ENCODE assay signal across 8 mouse cellular contexts in genomic region chr8:60982701-60983687, GRCm38 (mm10). TPM values are rescaled to one million over a fixed set of nuclear protein-coding genes. Genes with fewer than 3 reads are reported as not detected.
DNase-seq lines count a peak whose midpoint lies in the region; ATAC-seq and TF ChIP-seq lines count a peak whose summit lies in the region.

Gene Clcn3 (minus strand): TSS chr8:60983300.

- TF ChIP-seq CTCF in G1E (IDR thresholded peaks at IDR 0.05; ENCODE audit: low read depth, low read length), result no peak
- peak; percentile 10; the same call in 1 of the 2 replicates for TF ChIP-seq CTCF in layer of hippocampus, adult 2 months (conservative IDR thresholded peaks at IDR 0.05)
- TF ChIP-seq CTCF in lung, embryonic 14.5 days (IDR thresholded peaks at IDR 0.05; ENCODE audit: low read depth), result no peak
- no peak for TF ChIP-seq CTCF in olfactory bulb, adult 2 months (IDR thresholded peaks at IDR 0.05; ENCODE audit: insufficient read depth, low read depth, low read length)
- TF ChIP-seq CTCF in thymus, adult 2 months (IDR thresholded peaks at IDR 0.05; ENCODE audit: borderline replicate concordance, control insufficient read depth, extremely low read depth, insufficient read depth, low read length, poor library complexity), result peak; percentile 54; the same call in 1 of the 2 replicates

- H3K4me2 ChIP-seq in forebrain, embryonic 16.5 days (ENCODE audit: low read length), result peak within 1 kb of the TSS; percentile 96
- peak within 1 kb of the TSS; percentile 88 for H3K4me2 ChIP-seq in lung, embryonic 14.5 days

- H3K4me1 ChIP-seq in G1E (ENCODE audit: insufficient read depth, low read depth, low read length), result peaks cover 38% of the 10 kb centered on the region
- peaks cover 6% of the 10 kb centered on the region for H3K4me1 ChIP-seq in forebrain, embryonic 16.5 days (replicated peaks; ENCODE audit: control insufficient read depth, insufficient read depth, low read length)
- no peaks in the 10 kb centered on the region; the same call in 1 of the 2 replicates for H3K4me1 ChIP-seq in lung, embryonic 14.5 days (ENCODE audit: insufficient read depth)
- 0 out of 2 replicates have a peak, but pooled peaks cover 4% of the 10 kb centered on the region for H3K4me1 ChIP-seq in olfactory bulb, adult 2 months (ENCODE audit: control insufficient read depth, insufficient read depth, low read length)
- H3K4me1 ChIP-seq in thymus, adult 2 months (replicated peaks; ENCODE audit: control insufficient read depth, insufficient read depth, low read length), result peaks cover 2% of the 10 kb centered on the region; the same call in 1 of the 2 replicates

- TF ChIP-seq POLR2A in olfactory bulb, adult 2 months (IDR thresholded peaks at IDR 0.05; ENCODE audit: insufficient read depth, low read depth, low read length), result peak; percentile 88
- TF ChIP-seq POLR2A in thymus, adult 2 months (IDR thresholded peaks at IDR 0.05; ENCODE audit: control insufficient read depth, extremely low read depth, insufficient read depth, low read length, poor library complexity), result peak; percentile 71

- intact Hi-C loops in heart, postnatal 36 days (cut with DNase I), result loop anchor here (1.0 to 10.0 kb wide), 5 partner anchors 10 to 348 kb away; partner anchors contain the start of genes Hpf1, Mfap3l, Nek1 and Sh3rf1

- no peaks in the 10 kb centered on the region for H3K36me3 ChIP-seq in G1E (replicated peaks)
- H3K36me3 ChIP-seq in forebrain, embryonic 16.5 days (ENCODE audit: control insufficient read depth, insufficient read depth), result no peaks in the 10 kb centered on the region
- no peaks in the 10 kb centered on the region for H3K36me3 ChIP-seq in lung, embryonic 14.5 days (ENCODE audit: insufficient read depth)
- no peaks in the 10 kb centered on the region for H3K36me3 ChIP-seq in thymus, adult 2 months (ENCODE audit: control insufficient read depth, insufficient read depth, low read length)

- under 1% methylated on average over 101 of the region's 101 CpGs for WGBS in forebrain, embryonic 16.5 days
- WGBS in lung, embryonic 14.5 days, result under 1% methylated on average over 101 of the region's 101 CpGs
- WGBS in olfactory bulb, adult 2 months, result under 1% methylated on average over 101 of the region's 101 CpGs
- WGBS in thymus, adult 2 months, result under 1% methylated on average over 101 of the region's 101 CpGs

- no peaks in the 10 kb centered on the region for H3K27me3 ChIP-seq in G1E (ENCODE audit: insufficient read depth, low read length)
- no peaks in the 10 kb centered on the region for H3K27me3 ChIP-seq in forebrain, embryonic 16.5 days (replicated peaks; ENCODE audit: control insufficient read depth, insufficient read depth, low read length)
- H3K27me3 ChIP-seq in lung, embryonic 14.5 days (ENCODE audit: insufficient read depth, low read length), result peaks cover 7% of the 10 kb centered on the region; the same call in 1 of the 2 replicates
- no peaks in the 10 kb centered on the region for H3K27me3 ChIP-seq in thymus, adult 2 months (ENCODE audit: control insufficient read depth, insufficient read depth, low read length)

- peak within 1 kb of the TSS; percentile 98 for H3K4me3 ChIP-seq in G1E (ENCODE audit: low read depth, low read length)
- peak within 1 kb of the TSS; percentile 98 for H3K4me3 ChIP-seq in forebrain, embryonic 16.5 days (replicated peaks; ENCODE audit: low read length)
- H3K4me3 ChIP-seq in layer of hippocampus, adult 2 months, result peak within 1 kb of the TSS; percentile 79
- peak within 1 kb of the TSS; percentile 80 for H3K4me3 ChIP-seq in lung, embryonic 14.5 days (ENCODE audit: low read depth, low read length)
- H3K4me3 ChIP-seq in olfactory bulb, adult 2 months (ENCODE audit: insufficient read depth, low read depth, low read length), result peak within 1 kb of the TSS; percentile 79
- peak within 1 kb of the TSS; percentile 70 for H3K4me3 ChIP-seq in thymus, adult 2 months (ENCODE audit: control insufficient read depth, insufficient read depth, low read length)

- H3K27ac ChIP-seq in forebrain, embryonic 16.5 days (ENCODE audit: low read length), result peak within 1 kb of the TSS; percentile 85
- peak within 1 kb of the TSS; percentile 96 for H3K27ac ChIP-seq in layer of hippocampus, adult 2 months
- H3K27ac ChIP-seq in lung, embryonic 14.5 days (ENCODE audit: low read depth), result peak within 1 kb of the TSS; percentile 90
- H3K27ac ChIP-seq in olfactory bulb, adult 2 months (ENCODE audit: insufficient read depth, low read depth, low read length), result peak within 1 kb of the TSS; percentile 60
- peak within 1 kb of the TSS; percentile 89 for H3K27ac ChIP-seq in thymus, adult 2 months (ENCODE audit: control insufficient read depth, insufficient read depth, low read length)

- H3K9me3 ChIP-seq in G1E (replicated peaks), result no peaks in the 10 kb centered on the region
- H3K9me3 ChIP-seq in forebrain, embryonic 16.5 days (ENCODE audit: control insufficient read depth, low read length), result no peaks in the 10 kb centered on the region
- no peaks in the 10 kb centered on the region for H3K9me3 ChIP-seq in lung, embryonic 14.5 days (ENCODE audit: low read depth, low read length)

- DNase-seq in G1E (ENCODE audit: low spot score), result peak; percentile 92
- peak; percentile 98 to 99 for DNase-seq in cerebellum, adult 18-20 months
- peak; percentile 94 to 97 for DNase-seq in heart, postnatal 36 days
- DNase-seq in layer of hippocampus, adult 2 months (ENCODE audit: low spot score in 2 of 2), result peak; percentile 97
- peak; percentile 98 for DNase-seq in lung, embryonic 14.5 days
- peak; percentile 99 for DNase-seq in thymus, adult 2 months

- ATAC-seq in G1E (ENCODE audit: extremely low read depth, insufficient number of reproducible peaks, low FRiP score, poor library complexity, severe bottlenecking), result peak; percentile 93
- peak; percentile 99 for ATAC-seq in forebrain, embryonic 16.5 days
- peak; percentile 100 for ATAC-seq in lung, embryonic 14.5 days (ENCODE audit: insufficient read depth)

- peak within 1 kb of the TSS; percentile 82 for H3K9ac ChIP-seq in forebrain, embryonic 16.5 days (replicated peaks; ENCODE audit: low read depth, low read length)
- peak within 1 kb of the TSS; percentile 64 for H3K9ac ChIP-seq in lung, embryonic 14.5 days

RNA-seq across cellular contexts. Expression of gene Clcn3, which starts in this region (rescaled TPM):
- 175 and 215 TPM in 2 replicates for total RNA-seq in G1E (2014; fragmentation: Nextera tagmentation)
- total RNA-seq in G1E (2017), result 136 and 147 TPM in 2 replicates
- 16.2 and 18.0 TPM in 2 replicates for polyA plus RNA-seq in G1E (2012)
- polyA plus RNA-seq in forebrain, embryonic 16.5 days (2015; fragmentation: Nextera tagmentation; extraction: Ambion mirVana), result 70.6 and 72.5 TPM in 2 replicates
- 10 to 100 TPM; 33.6 to 34.3 TPM for total RNA-seq in heart, postnatal 36 days (2021)
- total RNA-seq in layer of hippocampus, adult 2 months (2021), result 100 to 1,000 TPM; 121 to 123 TPM
- 17.3 and 17.9 TPM in 2 replicates for polyA plus RNA-seq in lung, embryonic 14.5 days (2014; fragmentation: Nextera tagmentation; extraction: Ambion mirVana)
- 224 TPM in 1 of 2 replicates, not detected in the other for polyA plus RNA-seq in olfactory bulb, adult 2 months (2012; ENCODE audit: insufficient read depth, insufficient read length, low replicate concordance, missing spikeins)
- 16.3 and 17.2 TPM in 2 replicates for polyA plus RNA-seq in thymus, adult 2 months (2012; rRNA removed)

Comparison
In these comparisons a context has a peak if more than half of its experiments do, and no peak if none do; other contexts are left out.
1. Peak in every context shown above with its lines: DNase-seq, ATAC-seq, H3K4me3 ChIP-seq and H3K27ac ChIP-seq.
2. CTCF ChIP-seq: peak in layer of hippocampus, adult 2 months (single experiment) and thymus, adult 2 months (single experiment); none in G1E (single experiment), lung, embryonic 14.5 days (single experiment) and olfactory bulb, adult 2 months (single experiment).